Mouse (Mus musculus) lung, postnatal 0 days (tissue): ENCODE data around the gene Adam1a.

Source experiments
- CTCF ChIP-seq: IDR thresholded peaks from 2 replicates; pipeline ENCODE4 v1.5.1; 2016; ENCODE audit warnings: antibody characterized with exemption, mild to moderate bottlenecking
- EP300 ChIP-seq: IDR thresholded peaks from 2 replicates; pipeline ENCODE4 v1.6.1; 2016; ENCODE audit warnings: antibody characterized with exemption, mild to moderate bottlenecking, control low read depth

DNA sequence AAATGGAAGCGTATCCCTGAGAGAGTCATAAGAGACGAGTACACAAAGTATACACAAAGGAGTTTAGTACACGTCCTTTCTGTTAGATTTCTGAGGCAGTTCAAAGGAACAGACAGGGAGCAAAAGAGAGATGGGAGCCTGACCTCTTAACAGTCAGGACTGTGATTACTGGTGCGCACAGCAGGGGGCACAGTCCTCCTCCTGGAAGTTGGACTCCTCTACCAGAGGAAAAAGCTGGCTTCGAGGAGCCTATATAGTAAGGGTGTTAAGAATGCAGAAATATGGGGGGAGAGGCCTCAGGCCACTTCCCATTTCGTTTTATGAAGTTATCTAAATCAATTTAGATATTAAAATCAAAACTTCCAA, 1.2 kb upstream of the Adam1a start:
- TF ChIP-seq CTCF (peak; percentile 79), EP300 (no peak)
